Mouse (Mus musculus): ENCODE measurements around the gene Akap6.

DNA sequence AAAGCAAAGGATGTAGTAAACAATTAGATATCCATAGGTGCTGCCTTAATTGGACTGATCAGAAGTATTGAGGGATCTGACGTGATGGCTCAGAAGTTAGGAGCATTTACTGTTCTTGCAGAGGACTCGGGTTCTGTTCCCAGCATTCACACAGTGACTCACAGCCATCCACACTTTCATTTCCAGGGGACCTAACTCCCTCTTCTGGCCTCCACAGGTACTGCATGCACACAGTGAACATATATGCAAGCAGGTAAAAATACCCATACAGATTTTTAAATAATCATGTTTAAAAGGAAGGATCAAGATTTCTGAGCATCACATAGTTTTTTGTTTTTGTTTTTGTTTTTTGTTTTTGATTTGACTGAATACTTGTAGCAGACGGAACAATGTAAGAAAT is 235.8 kb downstream of the Akap6 start:
- no peak for TF ChIP-seq CTCF (IDR thresholded peaks at IDR 0.05; ENCODE audit: borderline replicate concordance, insufficient read depth, low read depth, low read length)
- TF ChIP-seq POLR2A (IDR thresholded peaks at IDR 0.05; ENCODE audit: borderline replicate concordance, insufficient read depth, low read length), result no peak
